Mouse (Mus musculus): ENCODE measurements at regions not wholly inside any gene's neighbourhood (a gene's known extent, or its start where the extent isn't known, plus 50 kb on each side); places are given as distances from the start of the nearest gene placed in this dataset.

DNA sequence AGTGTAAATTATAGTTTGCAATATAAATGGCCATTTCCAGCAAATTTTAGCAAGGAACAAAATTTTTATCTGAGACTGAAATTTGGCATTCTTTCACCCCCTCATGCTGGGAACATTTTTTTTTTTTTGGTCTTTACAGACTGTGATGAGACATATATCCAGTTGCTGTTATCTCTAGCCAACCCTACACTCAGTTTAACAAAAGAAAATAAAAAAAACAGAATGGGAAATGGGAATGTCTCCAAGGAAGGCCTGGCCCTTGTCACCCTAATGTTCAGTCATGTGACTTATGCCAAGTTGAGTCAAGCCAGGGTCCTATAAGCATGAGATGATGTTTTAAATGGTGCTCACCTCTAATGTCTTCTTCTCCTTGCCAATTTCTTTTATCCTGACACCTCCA is 289.2 kb upstream of the Zfp64 start:
- Histone ChIP-seq H3K9ac (ENCODE audit: low read depth, low read length) (no peak overlapping the region), H3K4me2 (replicated peaks; ENCODE audit: low read depth) (no peak overlapping the region), H3K4me3 (ENCODE audit: low read depth, low read length) (no peak overlapping the region), H3K9me3 (ENCODE audit: control insufficient read depth) (no peaks in the 10 kb centered on the region), H3K27ac (ENCODE audit: low read depth, low read length) (no peak overlapping the region), H3K36me3 (ENCODE audit: control insufficient read depth, insufficient read depth) (no peaks in the 10 kb centered on the region), H3K4me1 (replicated peaks; ENCODE audit: control insufficient read depth, insufficient read depth, low read length) (no peaks in the 10 kb centered on the region), H3K27me3 (replicated peaks; ENCODE audit: control insufficient read depth, insufficient read depth, low read length) (no peaks in the 10 kb centered on the region)
- ATAC-seq = no peak
- TF ChIP-seq CTCF (IDR thresholded peaks at IDR 0.05; ENCODE audit: low read depth) = no peak

DNA sequence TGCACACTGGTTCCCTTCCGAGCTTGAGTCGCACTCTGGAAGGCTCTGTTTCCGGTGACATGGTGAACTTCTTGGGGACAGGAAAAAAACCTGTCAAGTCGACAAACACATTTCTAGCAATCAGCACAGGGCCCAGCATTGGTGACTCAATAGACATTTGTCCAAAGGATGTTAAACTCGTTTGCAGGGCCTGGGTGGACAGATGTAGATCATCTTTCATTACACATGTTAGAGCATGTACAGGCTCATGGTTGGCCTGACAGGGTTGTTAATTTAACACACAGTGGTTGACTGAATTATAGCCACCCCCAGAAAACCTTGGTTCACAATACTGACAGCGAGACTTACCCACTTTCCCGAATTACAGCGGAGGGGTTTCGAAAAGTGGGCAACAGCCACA is 288.6 kb upstream of the Zfp64 start:
- no peak overlapping the region for H3K4me2 ChIP-seq (replicated peaks; ENCODE audit: low read depth)
- TF ChIP-seq CTCF (IDR thresholded peaks at IDR 0.05; ENCODE audit: low read depth) = no peak
- no peaks in the 10 kb centered on the region for H3K9me3 ChIP-seq (ENCODE audit: control insufficient read depth)
- WGBS = 91% methylated on average over 9 of the region's 9 CpGs
- no peak for ATAC-seq
- no peaks in the 10 kb centered on the region for H3K27me3 ChIP-seq (replicated peaks; ENCODE audit: control insufficient read depth, insufficient read depth, low read length)
- no peak overlapping the region for H3K9ac ChIP-seq (ENCODE audit: low read depth, low read length)
- no peaks in the 10 kb centered on the region for H3K36me3 ChIP-seq (ENCODE audit: control insufficient read depth, insufficient read depth)
- H3K27ac ChIP-seq (ENCODE audit: low read depth, low read length) = no peak overlapping the region
- no peaks in the 10 kb centered on the region for H3K4me1 ChIP-seq (replicated peaks; ENCODE audit: control insufficient read depth, insufficient read depth, low read length)
- no peak overlapping the region for H3K4me3 ChIP-seq (ENCODE audit: low read depth, low read length)

DNA sequence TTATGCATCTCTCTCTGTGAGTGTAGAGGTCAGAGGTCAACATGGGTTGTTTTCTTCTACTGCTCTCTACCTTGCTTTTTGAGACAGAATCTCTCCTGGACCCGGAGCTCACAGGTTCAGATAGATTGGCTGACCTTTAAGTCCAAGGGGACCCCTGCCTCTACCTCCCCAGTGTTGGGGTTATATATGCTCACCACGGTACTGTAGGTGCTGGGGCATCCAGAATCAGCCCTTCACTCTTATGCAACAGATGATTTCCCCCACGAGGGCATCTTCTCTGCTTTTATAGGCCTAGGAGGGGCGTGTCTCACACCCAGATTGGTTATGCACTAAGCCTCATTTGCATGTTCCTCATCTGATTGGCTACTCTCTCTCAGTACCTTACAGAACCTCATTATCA is 282.5 kb upstream of the Zfp64 start:
- ATAC-seq = no peak
- H3K27me3 ChIP-seq (replicated peaks; ENCODE audit: control insufficient read depth, insufficient read depth, low read length) = no peaks in the 10 kb centered on the region
- no peak overlapping the region for H3K4me3 ChIP-seq (ENCODE audit: low read depth, low read length)
- no peak overlapping the region for H3K9ac ChIP-seq (ENCODE audit: low read depth, low read length)
- no peaks in the 10 kb centered on the region for H3K4me1 ChIP-seq (replicated peaks; ENCODE audit: control insufficient read depth, insufficient read depth, low read length)
- WGBS = 91% methylated on average over 4 of the region's 4 CpGs
- H3K36me3 ChIP-seq (ENCODE audit: control insufficient read depth, insufficient read depth) = no peaks in the 10 kb centered on the region
- H3K4me2 ChIP-seq (replicated peaks; ENCODE audit: low read depth) = no peak overlapping the region
- H3K27ac ChIP-seq (ENCODE audit: low read depth, low read length) = no peak overlapping the region
- no peaks in the 10 kb centered on the region for H3K9me3 ChIP-seq (ENCODE audit: control insufficient read depth)
- no peak for TF ChIP-seq CTCF (IDR thresholded peaks at IDR 0.05; ENCODE audit: low read depth)

DNA sequence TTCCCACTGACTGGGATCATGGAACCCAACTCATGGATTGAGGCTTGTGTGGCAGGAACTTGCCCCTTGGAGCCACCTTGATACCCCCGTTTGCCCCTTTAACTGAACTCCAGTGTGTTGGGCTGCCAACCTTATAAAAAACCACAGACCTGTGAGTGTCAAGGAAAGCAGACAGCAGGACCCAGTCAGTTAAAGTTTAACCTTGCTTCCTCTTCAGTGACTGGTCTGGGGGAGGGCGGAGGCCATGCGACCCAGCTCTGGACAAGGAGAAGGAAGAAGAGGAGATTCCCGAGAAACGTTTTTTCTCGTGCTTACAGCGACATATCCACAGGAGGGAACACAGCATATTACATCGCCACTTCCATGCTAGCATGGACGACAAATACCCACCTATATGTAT is 281.9 kb upstream of the Zfp64 start:
- no peak overlapping the region for H3K9ac ChIP-seq (ENCODE audit: low read depth, low read length)

DNA sequence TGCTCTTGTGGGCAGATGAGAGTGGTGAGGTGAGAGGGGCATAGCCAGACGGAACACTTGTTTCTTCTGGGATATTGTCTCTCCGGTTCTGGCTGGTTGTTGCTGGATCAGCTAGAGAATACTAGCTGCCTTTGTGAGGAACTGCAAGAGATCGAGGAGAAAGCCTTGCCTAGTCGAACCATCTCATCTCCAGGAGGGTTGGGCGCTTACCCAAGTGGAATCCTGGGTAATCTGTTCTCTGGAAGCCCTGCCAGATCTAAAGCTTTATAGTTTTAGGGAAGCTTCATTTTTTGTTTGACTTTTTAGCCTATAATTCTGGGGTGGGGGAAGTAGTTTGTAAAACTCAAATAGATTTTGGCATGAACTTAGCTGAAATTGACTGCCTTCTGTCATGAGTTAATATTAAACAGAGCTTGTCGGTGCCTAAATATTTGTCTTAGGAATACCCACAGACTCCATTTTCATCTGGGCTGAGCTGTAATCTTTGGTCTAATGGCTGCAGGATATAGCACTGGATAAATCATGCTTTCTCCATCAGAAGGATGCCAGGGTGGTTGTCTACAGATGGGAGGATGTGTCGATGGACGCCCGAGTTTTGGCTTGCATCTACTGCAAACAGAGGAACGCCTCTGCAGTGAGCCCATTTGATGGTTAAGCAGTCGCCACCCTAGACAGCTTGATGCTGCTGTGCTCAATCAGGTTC is 279.1 kb upstream of the Zfp64 start:
- H3K9me3 ChIP-seq (ENCODE audit: control insufficient read depth) = no peaks in the 10 kb centered on the region
- no peak overlapping the region for H3K4me2 ChIP-seq (replicated peaks; ENCODE audit: low read depth)
- no peaks in the 10 kb centered on the region for H3K36me3 ChIP-seq (ENCODE audit: control insufficient read depth, insufficient read depth)
- no peaks in the 10 kb centered on the region for H3K4me1 ChIP-seq (replicated peaks; ENCODE audit: control insufficient read depth, insufficient read depth, low read length)
- H3K4me3 ChIP-seq (ENCODE audit: low read depth, low read length) = no peak overlapping the region
- no peak overlapping the region for H3K27ac ChIP-seq (ENCODE audit: low read depth, low read length)
- H3K9ac ChIP-seq (ENCODE audit: low read depth, low read length) = no peak overlapping the region
- ATAC-seq = no peak
- TF ChIP-seq CTCF (IDR thresholded peaks at IDR 0.05; ENCODE audit: low read depth) = no peak
- 36% methylated on average over 11 of the region's 11 CpGs for WGBS
- no peaks in the 10 kb centered on the region for H3K27me3 ChIP-seq (replicated peaks; ENCODE audit: control insufficient read depth, insufficient read depth, low read length)

More for the DNA sequence above, 281.9 kb upstream of the Zfp64 start:
- H3K27ac ChIP-seq (ENCODE audit: low read depth, low read length) = no peak overlapping the region
- no peak for TF ChIP-seq CTCF (IDR thresholded peaks at IDR 0.05; ENCODE audit: low read depth)
- H3K27me3 ChIP-seq (replicated peaks; ENCODE audit: control insufficient read depth, insufficient read depth, low read length) = no peaks in the 10 kb centered on the region
- no peak overlapping the region for H3K4me2 ChIP-seq (replicated peaks; ENCODE audit: low read depth)
- no peaks in the 10 kb centered on the region for H3K36me3 ChIP-seq (ENCODE audit: control insufficient read depth, insufficient read depth)
- no peaks in the 10 kb centered on the region for H3K9me3 ChIP-seq (ENCODE audit: control insufficient read depth)
- H3K4me1 ChIP-seq (replicated peaks; ENCODE audit: control insufficient read depth, insufficient read depth, low read length) = no peaks in the 10 kb centered on the region
- ATAC-seq = no peak
- no peak overlapping the region for H3K4me3 ChIP-seq (ENCODE audit: low read depth, low read length)
- WGBS = 58% methylated on average over 9 of the region's 9 CpGs

DNA sequence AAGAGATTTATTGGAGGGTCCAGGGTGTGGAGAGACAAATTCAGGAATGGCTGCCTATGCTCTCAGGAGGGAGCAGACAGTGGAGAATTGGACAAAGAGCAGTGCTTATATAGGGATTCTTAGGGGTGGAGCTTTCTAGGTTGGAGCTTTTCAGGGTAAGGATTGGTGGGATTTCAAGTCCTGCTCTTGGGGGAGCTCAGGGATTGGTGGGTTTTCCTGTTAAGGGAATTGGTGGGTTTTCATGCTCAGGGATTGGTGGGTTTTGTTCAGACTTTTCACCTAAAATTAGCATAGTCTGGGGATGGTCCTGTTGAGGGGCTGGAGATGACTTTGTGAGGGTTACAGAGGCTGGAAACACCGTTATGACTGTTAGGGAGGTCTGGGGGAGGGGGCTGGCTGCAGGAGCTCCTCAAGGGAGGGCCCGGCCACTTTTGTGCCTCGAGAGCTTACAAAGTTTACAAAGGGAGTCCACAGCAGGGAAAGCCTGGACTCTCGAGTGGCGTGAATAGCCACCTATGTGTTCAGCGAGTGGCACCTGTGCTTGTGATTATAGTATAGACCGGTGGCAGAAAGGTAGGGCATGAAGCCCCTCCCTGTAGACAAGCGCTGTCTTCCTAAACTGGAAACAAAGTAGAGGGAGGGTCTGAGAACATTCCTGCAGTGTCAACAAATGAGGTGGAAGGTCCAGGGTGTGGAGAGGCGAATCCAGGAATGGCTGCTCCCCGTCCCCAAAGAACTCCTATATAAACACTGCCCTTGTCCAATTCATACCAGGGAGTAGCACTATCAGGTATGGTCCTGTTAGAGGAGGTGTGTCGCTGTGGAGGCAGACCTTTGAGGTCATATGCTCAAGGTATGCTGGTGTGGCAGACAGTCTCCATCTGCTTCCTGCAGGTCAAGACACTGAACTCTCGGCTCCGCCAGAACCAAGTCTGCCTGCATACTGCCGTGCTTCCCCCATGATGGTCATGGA is 278.1 kb upstream of the Zfp64 start:
- H3K27ac ChIP-seq (ENCODE audit: low read depth, low read length) = no peak overlapping the region
- H3K4me2 ChIP-seq (replicated peaks; ENCODE audit: low read depth) = no peak overlapping the region
- no peaks in the 10 kb centered on the region for H3K27me3 ChIP-seq (replicated peaks; ENCODE audit: control insufficient read depth, insufficient read depth, low read length)
- no peak for ATAC-seq
- H3K9me3 ChIP-seq (ENCODE audit: control insufficient read depth) = no peaks in the 10 kb centered on the region
- no peak for TF ChIP-seq CTCF (IDR thresholded peaks at IDR 0.05; ENCODE audit: low read depth)
- no peaks in the 10 kb centered on the region for H3K36me3 ChIP-seq (ENCODE audit: control insufficient read depth, insufficient read depth)
- H3K4me3 ChIP-seq (ENCODE audit: low read depth, low read length) = no peak overlapping the region
- no peak overlapping the region for H3K9ac ChIP-seq (ENCODE audit: low read depth, low read length)
- H3K4me1 ChIP-seq (replicated peaks; ENCODE audit: control insufficient read depth, insufficient read depth, low read length) = no peaks in the 10 kb centered on the region
- WGBS = 73% methylated on average over 14 of the region's 14 CpGs

Data from intestine, postnatal 0 days (tissue).